Mouse (Mus musculus) C2C12 (cell line): ENCODE measurements at regions not wholly inside any gene's neighbourhood (a gene's known extent, or its start where the extent isn't known, plus 50 kb on each side); places are given as distances from the start of the nearest gene placed in this dataset.

ENCODE experiments used
- CEBPB ChIP-seq: IDR thresholded peaks from one replicate; pipeline ENCODE4 v1.6.1; 2011; ENCODE audit warnings: low read depth, mild to moderate bottlenecking, control low read depth, moderate library complexity
- CTCF ChIP-seq: IDR thresholded peaks from one replicate; pipeline ENCODE4 v1.5.1; 2011; ENCODE audit not compliant: control insufficient read depth, insufficient read depth, insufficient read length
- MAX ChIP-seq: IDR thresholded peaks from one replicate; pipeline ENCODE4 v1.6.1; 2011; ENCODE audit warnings: mild to moderate bottlenecking, control low read depth
- MYOG ChIP-seq: IDR thresholded peaks from one replicate; pipeline ENCODE4 v1.6.1; 2011; ENCODE audit not compliant: control insufficient read depth, insufficient read length; ENCODE audit errors: extremely low read depth

GRCm38 (mm10) chr5:49639637-49640036 is 114.9 kb upstream of the Kcnip4 start:
- no peak for TF ChIP-seq CTCF
- no peak for TF ChIP-seq CEBPB
- no peak for TF ChIP-seq MYOG
- no peak for TF ChIP-seq MAX
